Mouse (Mus musculus) activated CD4-positive, CD25-positive, alpha-beta regulatory T cell, adult 4 months (primary cell): ENCODE measurements around the gene Lpxn. TPM values are rescaled to one million over a fixed set of nuclear protein-coding genes. Genes with fewer than 3 reads are reported as not detected.

ENCODE experiments used
- ATAC-seq: one replicate; pipeline ENCODE4 v1.8.0; 2017
- polyA plus RNA-seq, 2 experiments: library from polyadenylated mRNA; unstranded; fragments of 100-300 nt; shearing (Covaris generic); gene quantifications; one replicate each; pipeline ENCODE4 v1.2.1; 2017

Lpxn gene
- polyA plus RNA-seq, 2 experiments from 2014 or later, result 242 to 258 TPM

GRCm38 (mm10) chr19:12805730-12806129, 9.7 kb downstream of the Lpxn start:
- peak; percentile 20 for ATAC-seq

DNA sequence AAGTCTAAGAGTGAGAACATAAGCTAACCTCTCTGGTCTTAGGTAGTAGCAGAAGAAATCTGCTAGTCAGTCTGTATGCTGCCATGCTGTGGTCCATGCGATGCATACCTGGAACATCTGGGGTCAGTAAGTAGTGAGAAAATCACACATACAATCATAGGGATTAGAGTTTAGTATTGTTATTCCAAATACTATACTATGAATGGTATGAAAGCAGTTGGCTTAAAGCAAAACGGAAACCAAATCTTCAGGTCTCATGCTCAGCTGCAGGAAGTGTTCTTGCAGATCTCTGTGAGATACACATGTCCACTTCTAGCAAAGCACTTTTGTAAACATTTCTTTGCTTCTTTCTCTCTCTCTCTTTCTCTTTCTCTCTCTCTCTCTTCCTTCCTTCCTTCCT, 10.2 kb downstream of the Lpxn start:
- ATAC-seq, result peak; percentile 84

DNA sequence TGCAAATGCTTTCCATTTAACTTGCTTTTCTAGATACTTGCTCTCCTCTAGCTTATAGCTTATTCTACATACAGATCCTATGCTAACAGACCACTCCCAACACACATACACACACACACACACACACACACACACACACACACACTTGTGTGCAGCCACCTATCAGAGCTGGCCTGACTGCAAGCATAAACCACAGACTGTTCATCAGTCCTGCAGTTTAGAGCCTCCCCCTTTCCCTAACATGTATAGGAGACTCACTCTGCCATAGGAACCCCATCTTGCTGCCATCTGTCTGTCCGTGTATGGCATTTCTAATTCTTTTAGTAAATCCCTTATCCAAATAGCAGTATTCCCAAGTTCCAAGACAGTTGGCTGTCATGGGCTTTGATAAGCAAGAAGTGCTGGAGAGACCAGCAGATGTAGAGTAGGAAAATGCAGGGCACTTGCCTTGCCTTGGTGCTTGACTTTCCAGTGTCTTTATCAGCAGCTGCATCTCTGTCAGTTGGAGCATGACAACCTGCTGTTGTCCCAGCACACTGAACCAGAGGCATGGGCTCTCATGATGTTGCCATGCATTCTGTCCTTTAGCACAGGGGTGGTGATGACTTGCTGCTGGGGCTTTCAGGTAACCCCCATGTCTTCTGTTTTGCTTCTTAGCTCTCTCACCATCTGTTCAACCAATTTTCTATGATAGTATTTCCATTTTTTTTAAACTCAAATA, 16.8 kb downstream of the Lpxn start:
- ATAC-seq, result no peak

GRCm38 (mm10) chr19:12813883-12814282, 17.9 kb downstream of the Lpxn start:
- no peak for ATAC-seq

- no peak for ATAC-seq
Observed at GRCm38 (mm10) chr19:12818507-12818906, 22.5 kb downstream of the Lpxn start.

GRCm38 (mm10) chr19:12820383-12820782, 24.4 kb downstream of the Lpxn start:
- peak; percentile 46 for ATAC-seq

DNA sequence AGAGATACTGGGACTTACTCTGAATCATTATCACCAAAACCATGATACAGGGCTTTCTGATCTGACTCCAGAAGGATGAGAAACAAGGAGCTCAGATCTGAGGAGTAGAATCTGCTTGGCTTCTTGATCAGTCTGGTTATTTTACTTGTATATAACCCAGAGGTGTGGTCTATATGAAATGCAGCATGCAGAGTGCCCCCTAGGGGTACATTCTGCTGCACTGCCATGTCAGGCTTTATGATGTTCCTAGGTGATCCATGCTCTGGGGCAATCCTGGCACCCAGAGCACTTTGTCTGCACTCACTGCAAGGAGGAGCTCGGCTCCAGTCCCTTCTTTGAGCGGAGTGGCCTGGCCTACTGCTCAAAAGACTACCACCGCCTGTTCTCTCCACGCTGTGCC, 28.6 kb downstream of the Lpxn start:
- ATAC-seq, result no peak

DNA sequence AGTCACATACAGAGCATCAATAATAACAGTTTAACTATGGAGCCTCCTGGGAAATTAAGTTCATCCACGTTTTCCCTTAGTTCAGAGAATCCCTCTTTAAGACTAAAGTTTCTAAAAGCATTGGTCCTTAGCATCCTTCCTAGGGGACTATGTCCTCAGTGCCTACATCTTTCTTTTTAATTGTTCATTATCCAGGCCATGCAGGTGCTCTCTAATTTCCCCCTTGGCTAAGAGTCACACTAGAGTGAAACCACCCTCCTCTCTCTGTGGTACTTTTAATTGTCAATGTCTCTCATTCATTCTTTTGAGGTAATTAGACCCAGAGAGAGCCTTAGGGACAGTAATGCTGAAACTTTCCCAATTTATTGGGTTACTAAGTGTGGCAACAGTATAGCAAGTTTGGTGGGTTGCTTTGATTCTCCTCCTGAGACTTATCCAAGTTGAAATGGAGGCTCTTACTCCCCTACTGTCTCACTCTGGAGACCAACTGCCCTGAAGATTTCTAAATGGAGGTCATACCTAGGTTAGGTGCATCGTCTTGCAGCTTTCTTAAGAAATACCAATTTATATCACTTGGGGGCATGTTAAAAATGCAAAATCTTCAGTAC, 34.9 kb downstream of the Lpxn start:
- no peak for ATAC-seq

GRCm38 (mm10) chr19:12831559-12831958, 35.6 kb downstream of the Lpxn start:
- ATAC-seq, result no peak

DNA sequence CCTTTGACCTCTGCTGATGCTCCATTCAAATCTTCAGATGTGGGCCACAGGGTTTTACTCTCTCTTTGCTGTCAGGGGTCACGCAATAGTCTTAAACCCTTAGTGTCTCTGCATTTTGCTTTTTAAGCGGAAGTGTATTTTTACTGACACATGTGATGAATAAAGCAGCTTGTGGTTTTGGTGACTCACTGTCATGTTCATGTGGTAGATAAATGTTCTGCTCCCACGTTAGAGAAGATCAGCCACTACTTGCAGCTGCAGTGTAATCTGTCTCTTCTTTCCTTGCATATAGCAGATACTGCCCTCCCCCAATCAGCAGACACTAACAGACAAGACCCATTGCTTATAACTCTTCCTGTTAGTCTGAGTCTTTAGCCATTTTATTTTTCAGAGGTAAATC, 37.6 kb downstream of the Lpxn start:
- peak; percentile 96 for ATAC-seq

DNA sequence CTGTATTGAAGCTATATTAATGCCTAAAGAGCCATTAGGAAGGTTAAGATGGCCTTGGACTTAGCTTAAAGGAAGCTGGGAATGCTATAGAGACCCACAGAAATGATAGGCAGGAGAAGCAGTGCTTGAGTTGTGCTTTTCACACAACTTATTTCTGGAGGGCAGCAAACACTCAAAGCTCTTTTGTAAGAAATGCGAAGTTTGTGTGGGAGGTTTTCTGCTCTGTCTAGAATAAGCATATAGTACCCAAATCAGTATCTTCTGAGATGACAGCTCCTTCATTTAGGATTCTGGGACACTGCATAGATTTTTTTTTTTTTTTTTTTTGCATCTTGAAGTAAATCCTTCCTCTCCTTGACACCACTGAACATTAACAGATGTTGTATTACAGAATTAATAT, 42.5 kb downstream of the Lpxn start:
- no peak for ATAC-seq

DNA sequence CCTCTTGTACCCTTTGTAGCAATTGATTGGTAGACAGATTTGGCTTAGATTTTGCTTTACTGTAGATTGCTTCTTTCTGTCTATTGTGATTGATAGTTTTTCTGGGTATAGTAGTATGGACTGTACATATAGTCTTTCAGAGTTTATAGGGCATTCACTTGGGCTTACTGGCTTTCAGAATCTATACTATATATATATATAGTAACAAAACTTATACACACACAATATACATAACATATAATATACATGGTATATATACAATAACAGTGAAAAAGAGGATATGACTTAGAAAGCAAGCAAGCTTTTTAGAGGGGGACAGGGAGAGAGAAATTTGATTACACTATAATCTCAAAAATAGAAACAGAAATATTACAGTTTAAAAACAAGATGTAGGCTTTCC, 50.4 kb downstream of the Lpxn start, which contains the start of gene Gm5244:
TSS of gene Gm5244 (plus strand) at position 301 of the 400 bp plus-strand sequence.
- no peak for ATAC-seq

DNA sequence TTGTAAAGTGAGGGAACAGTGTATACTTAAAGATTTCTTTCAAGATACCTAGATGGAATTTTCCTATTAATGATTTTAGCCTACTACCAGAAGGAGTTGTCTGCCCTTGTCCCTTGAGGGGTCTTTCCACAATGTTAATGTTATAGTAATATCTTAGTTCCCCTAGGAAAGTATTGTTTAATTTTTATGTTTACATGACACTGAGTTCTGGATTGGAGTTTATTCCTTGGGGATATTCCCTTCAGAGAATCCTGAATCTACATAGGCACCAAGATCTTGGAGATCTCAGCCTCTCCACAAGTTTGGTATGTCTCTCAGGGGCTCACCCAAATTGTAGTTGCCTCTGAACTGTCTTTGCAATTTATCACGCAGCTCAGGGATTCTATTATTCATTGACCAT, 61.0 kb downstream of the Lpxn start, which contains the start of gene Olfr1444:
TSS of gene Olfr1444 (plus strand) at position 301 of the 400 bp plus-strand sequence.
- no peak for ATAC-seq

Other genes starting within 250 kb of the Lpxn start
- gene Gm4952, start 196.2 kb upstream of the Lpxn start, polyA plus RNA-seq, result not detected
- not detected for gene Glyat, start 162.9 kb upstream of the Lpxn start, polyA plus RNA-seq
- not detected for gene Olfr1442, start 125.8 kb upstream of the Lpxn start, polyA plus RNA-seq
- gene Olfr1443, start 118.1 kb upstream of the Lpxn start, polyA plus RNA-seq, result not detected
- not detected for gene Keg1, start 100.4 kb upstream of the Lpxn start, polyA plus RNA-seq
- gene Cntf, start 30.6 kb upstream of the Lpxn start, polyA plus RNA-seq, result 1 to 10 TPM; 2.1 to 3.0 TPM
- 10 to 100 TPM; 17.1 to 17.2 TPM for gene Zfp91, start 67 bp upstream of the Lpxn start, polyA plus RNA-seq
- gene Gm5244, start 50.5 kb downstream of the Lpxn start, polyA plus RNA-seq, result not detected
- gene Olfr1444, start 61.1 kb downstream of the Lpxn start, polyA plus RNA-seq, result under 1 TPM; 0.19 to 0.25 TPM
- gene Olfr1445, start 87.7 kb downstream of the Lpxn start, polyA plus RNA-seq, result not detected
- 1 to 10 TPM in 1 of 2 experiments, not detected in 1; 1.1 TPM for gene Olfr1446, start 97.3 kb downstream of the Lpxn start, polyA plus RNA-seq
- not detected for gene Olfr1447, start 107.5 kb downstream of the Lpxn start, polyA plus RNA-seq
- gene Olfr1448, start 128.2 kb downstream of the Lpxn start, polyA plus RNA-seq, result not detected
- not detected for gene Olfr1449, start 134.6 kb downstream of the Lpxn start, polyA plus RNA-seq
- not detected for gene Olfr1450, start 154.1 kb downstream of the Lpxn start, polyA plus RNA-seq
- not detected for gene Olfr1451, start 198.8 kb downstream of the Lpxn start, polyA plus RNA-seq
- gene Olfr1453, start 232.1 kb downstream of the Lpxn start, polyA plus RNA-seq, result not detected